Mouse (Mus musculus) heart, adult 18-20 months (tissue): ENCODE measurements around the gene Cntnap2. TPM values are rescaled to one million over a fixed set of nuclear protein-coding genes. Genes with fewer than 3 reads are reported as not detected.

Source experiments
- DNase-seq, 2 experiments: peaks; one replicate each; pipeline ENCODE4 v3.0.0; 2021 to 2022; ENCODE audit warnings: mixed read lengths in 1 of 2
- total RNA-seq, 2 experiments: library from RNA; stranded (reverse); gene quantifications; 2 replicates each; pipeline ENCODE4 v1.2.3; 2021

Gene Cntnap2
- total RNA-seq, 2 experiments from 2014 or later = 0.23 TPM; not detected in 1

- DNase-seq = no peak
These were observed 1640.2 kb downstream of the Cntnap2 start for GRCm38 (mm10) chr6:46699343-46699742.

DNA sequence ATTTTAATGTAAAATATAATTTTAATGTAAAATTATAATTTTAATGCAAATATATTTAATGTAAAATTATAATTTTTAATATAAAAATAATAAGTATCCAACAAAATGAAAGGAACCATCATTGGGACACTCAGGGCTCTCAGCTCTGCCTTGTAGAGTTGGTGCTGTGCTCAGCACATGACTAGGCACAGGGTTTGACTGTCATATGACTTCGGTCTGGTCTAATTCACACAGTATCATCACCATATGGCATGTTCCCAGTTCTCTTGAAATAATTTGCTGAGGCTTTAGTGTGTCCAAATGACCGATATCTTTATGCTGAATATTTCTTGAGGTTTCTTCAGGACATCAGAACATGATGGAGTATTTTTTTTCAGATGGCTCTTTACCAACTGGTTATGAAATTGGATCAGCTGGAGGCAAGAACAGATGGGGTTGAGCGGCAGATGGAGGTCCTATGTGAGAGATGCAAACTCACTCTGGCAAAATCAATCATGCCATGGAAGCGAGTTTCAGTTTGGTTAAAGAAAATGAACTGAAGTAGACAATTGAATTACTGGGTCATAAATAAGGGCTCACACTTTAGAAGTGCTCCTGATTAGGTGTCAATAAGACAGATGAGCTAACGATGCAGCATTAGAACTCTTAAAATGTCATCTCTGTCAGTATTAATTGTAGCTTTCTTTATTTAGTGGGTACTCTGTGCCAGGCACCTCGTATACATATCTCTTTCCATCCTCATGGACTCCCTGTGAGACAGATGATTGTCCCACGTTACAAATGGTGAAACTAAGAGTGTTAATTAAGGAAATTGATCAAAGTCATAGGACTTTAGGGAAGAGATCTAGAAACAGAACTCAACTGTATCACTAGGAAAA is 1645.4 kb downstream of the Cntnap2 start:
- no peak for DNase-seq

- no peak for DNase-seq
These were observed 1646.8 kb downstream of the Cntnap2 start for GRCm38 (mm10) chr6:46705926-46706325.

GRCm38 (mm10) chr6:46716576-46716975 is 1657.4 kb downstream of the Cntnap2 start:
- DNase-seq = no peak

DNA sequence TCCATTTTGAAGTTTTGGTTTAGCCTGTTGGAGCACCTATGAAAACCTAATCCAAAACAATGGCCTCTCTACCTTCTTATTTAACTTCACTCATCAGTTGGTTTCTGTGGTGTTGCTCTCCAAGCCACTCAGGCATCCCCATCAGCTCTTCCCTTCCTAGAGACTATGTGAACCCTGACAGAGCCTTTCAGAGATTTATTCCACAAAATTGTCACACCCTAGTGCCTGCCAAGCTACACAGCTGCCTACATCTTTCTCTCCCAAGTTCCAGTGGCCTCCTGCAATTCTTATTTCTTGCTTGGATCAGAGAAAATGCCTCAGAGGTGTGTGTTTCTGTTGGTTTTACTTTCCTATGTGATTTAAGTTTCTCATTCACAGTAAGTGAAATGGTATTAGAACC is 1674.6 kb downstream of the Cntnap2 start:
- no peak for DNase-seq

DNA sequence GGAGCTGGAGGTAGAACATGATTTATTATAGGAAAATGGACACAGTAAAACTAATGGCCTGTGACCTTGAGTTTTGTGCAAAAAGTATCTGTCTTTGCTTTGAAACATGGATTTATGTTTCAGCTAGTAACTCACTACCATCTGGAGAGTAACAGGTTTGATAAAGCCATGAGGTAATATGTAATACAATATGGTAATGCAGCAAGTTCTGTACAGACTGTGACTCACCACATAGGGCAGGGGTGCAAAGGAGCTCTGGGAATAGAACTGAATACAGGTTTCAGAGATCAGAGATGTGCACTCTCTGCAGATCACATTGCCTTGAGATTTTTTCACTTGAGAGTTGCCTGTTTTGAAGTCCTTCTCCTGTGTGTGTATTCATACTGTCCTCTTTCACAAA is 1689.3 kb downstream of the Cntnap2 start:
- no peak for DNase-seq

- DNase-seq = no peak
These were observed 1704.3 kb downstream of the Cntnap2 start for GRCm38 (mm10) chr6:46763481-46763880.

GRCm38 (mm10) chr6:46774529-46774928 is 1715.4 kb downstream of the Cntnap2 start:
- DNase-seq = no peak

- DNase-seq = no peak
These were observed 1743.3 kb downstream of the Cntnap2 start for GRCm38 (mm10) chr6:46802264-46803110.

GRCm38 (mm10) chr6:46856635-46857034 is 1797.5 kb downstream of the Cntnap2 start:
- DNase-seq = no peak

GRCm38 (mm10) chr6:46861076-46861475 is 1801.9 kb downstream of the Cntnap2 start:
- DNase-seq = no peak

DNA sequence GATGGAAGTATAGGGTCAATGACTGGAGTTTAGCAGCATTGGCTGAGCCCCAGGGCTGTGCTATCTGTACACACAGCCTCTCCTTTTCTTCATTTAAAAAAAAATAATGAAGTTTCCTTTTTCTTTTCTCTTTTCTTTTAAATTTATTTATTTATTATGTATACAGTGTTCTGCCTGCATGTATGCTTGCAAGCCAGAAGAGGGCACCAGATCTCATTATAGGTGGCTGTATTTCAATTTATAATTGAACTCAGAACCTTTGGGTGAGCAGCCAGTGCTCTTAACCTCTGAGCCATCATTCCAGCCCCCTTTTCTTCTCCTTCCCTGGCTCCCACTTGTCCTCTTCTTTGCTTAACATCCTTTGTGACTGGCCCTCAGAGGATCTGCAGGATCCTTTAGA is 1807.2 kb downstream of the Cntnap2 start:
- no peak for DNase-seq

DNA sequence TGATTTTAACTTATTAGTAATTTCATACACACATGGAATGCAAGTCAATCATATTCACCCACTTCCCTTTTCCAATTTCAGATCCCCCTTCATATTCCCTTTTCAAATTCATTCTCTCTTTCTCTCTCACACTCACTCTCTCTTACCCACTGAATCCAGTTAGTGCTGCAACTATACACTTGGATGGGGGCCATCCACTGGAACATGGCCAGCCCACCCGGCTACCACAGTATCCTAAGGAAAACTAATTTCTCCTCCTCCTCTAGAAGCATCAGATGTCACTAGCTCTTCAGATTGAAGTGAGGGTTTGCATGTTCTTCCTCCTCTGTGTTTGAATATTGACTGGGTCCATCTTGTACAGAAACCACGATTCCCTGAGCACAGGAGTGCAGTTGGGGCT is 1827.1 kb downstream of the Cntnap2 start:
- no peak for DNase-seq

GRCm38 (mm10) chr6:46909167-46909566 is 1850.0 kb downstream of the Cntnap2 start:
- DNase-seq = no peak

DNA sequence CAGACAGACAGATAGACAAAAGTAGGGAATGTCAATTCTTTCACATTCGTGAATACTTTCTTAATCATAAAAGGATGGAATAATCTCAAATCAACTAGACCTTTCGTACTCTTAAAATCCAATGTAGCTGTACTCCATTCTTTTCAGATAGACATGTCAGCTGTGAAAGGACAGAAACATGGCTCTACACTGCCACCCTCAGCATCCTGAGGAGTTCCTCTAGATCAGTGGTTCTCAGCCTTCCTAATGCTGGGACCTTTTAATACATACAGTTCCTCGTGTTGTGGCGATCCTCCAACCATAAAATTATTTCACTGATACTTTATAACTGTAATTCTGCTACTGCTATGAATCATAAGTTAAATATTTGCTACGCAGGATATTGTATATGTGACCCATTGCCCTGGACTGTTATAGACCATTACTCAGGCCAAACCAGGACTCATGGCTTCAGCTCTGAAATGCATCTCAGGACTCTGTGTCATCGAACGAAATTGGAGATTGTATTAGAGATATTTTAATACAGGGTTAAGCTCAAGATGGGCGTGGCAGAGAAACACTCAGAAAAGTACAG is 1859.6 kb downstream of the Cntnap2 start:
- DNase-seq = no peak

- no peak for DNase-seq
These were observed 1860.8 kb downstream of the Cntnap2 start for GRCm38 (mm10) chr6:46919973-46920372.

GRCm38 (mm10) chr6:46924709-46925108 is 1865.6 kb downstream of the Cntnap2 start:
- DNase-seq = no peak

- DNase-seq = no peak
These were observed 1886.5 kb downstream of the Cntnap2 start for GRCm38 (mm10) chr6:46945703-46946102.

DNA sequence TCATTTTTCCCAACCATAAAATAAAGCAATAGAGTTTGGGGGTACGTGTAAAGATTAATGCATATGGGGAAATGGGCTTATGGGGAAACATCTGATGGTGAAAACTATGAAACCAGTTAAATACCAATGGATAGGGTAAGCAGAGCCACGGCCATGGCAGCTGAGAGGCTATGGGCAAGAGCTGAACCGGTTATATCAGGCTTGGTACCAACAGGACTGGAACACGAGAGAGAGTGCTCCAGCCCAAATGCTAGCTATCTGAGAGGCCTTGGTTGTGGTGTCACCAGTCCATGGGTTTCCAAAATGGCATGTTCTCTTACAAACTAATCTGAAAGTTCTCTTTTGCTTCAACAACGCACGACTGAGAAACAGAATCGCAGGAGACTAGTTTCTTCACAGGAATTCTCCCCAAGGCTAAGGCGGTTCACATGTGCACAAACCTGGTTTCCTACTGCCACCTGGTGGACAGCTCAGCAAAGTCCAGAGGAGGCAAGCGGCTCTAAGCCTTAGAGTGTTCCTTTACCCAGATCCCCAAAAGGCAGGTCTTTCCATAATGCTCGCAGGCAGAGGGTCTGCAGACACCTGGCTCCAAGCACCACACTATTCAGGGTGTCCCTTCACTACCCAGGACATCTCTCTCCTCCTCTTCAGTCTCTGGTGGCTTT is 1902.0 kb downstream of the Cntnap2 start:
- peak; percentile 11 to 65 for DNase-seq

GRCm38 (mm10) chr6:46963261-46963660 is 1904.1 kb downstream of the Cntnap2 start:
- no peak for DNase-seq

- no peak for DNase-seq
These were observed 1904.5 kb downstream of the Cntnap2 start for GRCm38 (mm10) chr6:46963693-46964092.

DNA sequence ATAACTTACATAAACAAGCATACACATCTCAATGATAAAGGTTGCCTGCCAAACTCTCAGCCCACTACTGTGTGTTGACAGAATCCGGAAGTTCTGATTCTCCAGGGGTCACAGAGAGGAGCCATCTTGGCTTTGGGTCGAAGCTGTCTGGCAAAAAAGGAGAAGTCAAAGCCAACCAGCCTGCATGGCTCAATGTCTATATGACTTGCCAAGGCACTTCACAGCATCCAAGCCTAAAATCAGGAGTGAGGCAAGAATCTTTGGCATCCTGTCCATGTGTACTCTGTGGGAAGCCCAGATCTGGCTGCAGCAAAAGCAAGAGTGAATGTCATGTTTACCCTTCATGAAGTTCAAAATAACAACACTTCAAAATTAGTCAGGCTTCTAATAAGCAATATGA is 1913.5 kb downstream of the Cntnap2 start:
- DNase-seq = peak; percentile 36 to 43
